Mouse (Mus musculus) intestine, embryonic 15.5 days (tissue): ENCODE measurements at regions not wholly inside any gene's neighbourhood (a gene's known extent, or its start where the extent isn't known, plus 50 kb on each side); places are given as distances from the start of the nearest gene placed in this dataset.

Source experiments
- ATAC-seq: fragments of 200-750 bp; cut with Nextera tagmentation; 2 replicates; pipeline ENCODE4 v1.8.0; 2017; ENCODE audit warnings: moderate TSS enrichment, moderate library complexity
- H3K27ac ChIP-seq: fragments of 300-500 bp; sonication (generic); 2 replicates; pipeline ENCODE4 v1.5.1; 2015; ENCODE audit warnings: mild to moderate bottlenecking, inconsistent platforms
- H3K27me3 ChIP-seq: fragments of 300-500 bp; sonication (generic); replicated peaks from 2 replicates; pipeline ENCODE4 v1.6.1; 2015; ENCODE audit warnings: inconsistent platforms
- H3K36me3 ChIP-seq: fragments of 300-500 bp; sonication (generic); 2 replicates; pipeline ENCODE4 v1.6.1; 2015; ENCODE audit warnings: inconsistent platforms
- H3K4me1 ChIP-seq: fragments of 300-500 bp; sonication (generic); replicated peaks from 2 replicates; pipeline ENCODE4 v1.6.1; 2015; ENCODE audit warnings: inconsistent platforms
- H3K4me2 ChIP-seq: fragments of 300-500 bp; sonication (generic); replicated peaks from 2 replicates; pipeline ENCODE4 v1.6.1; 2015; ENCODE audit warnings: mild to moderate bottlenecking, inconsistent platforms
- H3K4me3 ChIP-seq: fragments of 300-500 bp; sonication (generic); replicated peaks from 2 replicates; pipeline ENCODE4 v1.5.1; 2015; ENCODE audit warnings: inconsistent platforms
- H3K9ac ChIP-seq: fragments of 300-500 bp; sonication (generic); 2 replicates; pipeline ENCODE4 v1.6.1; 2015; ENCODE audit warnings: inconsistent platforms
- H3K9me3 ChIP-seq: fragments of 300-500 bp; sonication (generic); 2 replicates; pipeline ENCODE4 v1.6.1; 2016; ENCODE audit warnings: inconsistent platforms
- WGBS: fragments of 180-500 bp; shearing (Covaris S2); methylation state at CpG from one replicate; pipeline ENCODE4 v1.1.7; 2015; 5-methylcytosine and 5-hydroxymethylcytosine counted together

GRCm38 (mm10) chr11:21030362-21030761 lies 60.7 kb upstream of the Peli1 start:
- no peaks in the 10 kb centered on the region for H3K27me3 ChIP-seq
- H3K27ac ChIP-seq, result no peak overlapping the region
- H3K36me3 ChIP-seq, result no peaks in the 10 kb centered on the region
- no peak overlapping the region for H3K4me3 ChIP-seq
- peaks cover 10% of the 10 kb centered on the region for H3K4me1 ChIP-seq
- no peaks in the 10 kb centered on the region for H3K9me3 ChIP-seq
- no peak overlapping the region for H3K9ac ChIP-seq
- no peak overlapping the region for H3K4me2 ChIP-seq
- WGBS, result 94% methylated on average over 6 of the region's 6 CpGs
- no peak for ATAC-seq

DNA sequence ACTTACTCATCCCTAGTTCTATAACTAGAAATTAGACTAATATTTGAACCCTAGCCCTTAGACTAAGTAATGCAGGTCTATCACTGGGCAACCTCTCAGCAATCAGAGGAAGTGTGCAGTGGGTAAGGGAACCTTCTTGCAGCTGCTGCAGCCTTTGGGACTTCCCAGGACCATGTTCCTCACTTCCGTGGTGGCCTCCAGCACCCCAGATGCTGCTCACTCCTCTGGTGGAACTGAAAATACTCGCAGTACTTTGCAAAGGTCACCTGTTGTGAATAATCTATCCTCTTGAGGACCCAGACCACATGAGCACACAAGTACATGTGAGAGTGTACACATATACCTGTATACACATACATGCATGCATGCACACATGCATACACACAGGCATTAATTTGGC lies 59.3 kb upstream of the Peli1 start:
- no peak overlapping the region for H3K4me3 ChIP-seq
- H3K36me3 ChIP-seq, result no peaks in the 10 kb centered on the region
- 90% methylated on average over 2 of the region's 2 CpGs for WGBS
- no peak overlapping the region for H3K4me2 ChIP-seq
- H3K9ac ChIP-seq, result no peak overlapping the region
- no peak overlapping the region for H3K27ac ChIP-seq
- peaks cover 13% of the 10 kb centered on the region for H3K4me1 ChIP-seq
- H3K27me3 ChIP-seq, result no peaks in the 10 kb centered on the region
- no peaks in the 10 kb centered on the region for H3K9me3 ChIP-seq
- ATAC-seq, result no peak

GRCm38 (mm10) chr11:21033234-21033822 lies 57.8 kb upstream of the Peli1 start:
- peak; percentile 69 for ATAC-seq
- Histone ChIP-seq H3K9ac (no peak overlapping the region), H3K9me3 (no peaks in the 10 kb centered on the region), H3K27me3 (no peaks in the 10 kb centered on the region), H3K36me3 (no peaks in the 10 kb centered on the region), H3K4me2 (0 out of 2 replicates have a peak overlapping the region, but pooled peaks have one; percentile 20), H3K4me1 (peaks cover 13% of the 10 kb centered on the region), H3K4me3 (no peak overlapping the region), H3K27ac (no peak overlapping the region)
- 73% methylated on average over 14 of the region's 14 CpGs for WGBS

GRCm38 (mm10) chr11:21033823-21034401 lies 57.2 kb upstream of the Peli1 start:
- H3K36me3 ChIP-seq, result no peaks in the 10 kb centered on the region
- peak overlapping the region; percentile 20; the same call in 1 of the 2 replicates for H3K4me2 ChIP-seq
- no peaks in the 10 kb centered on the region for H3K27me3 ChIP-seq
- WGBS, result 38% methylated on average over 11 of the region's 11 CpGs
- no peak overlapping the region for H3K27ac ChIP-seq
- peaks cover 13% of the 10 kb centered on the region for H3K4me1 ChIP-seq
- peak; percentile 57 for ATAC-seq
- H3K9me3 ChIP-seq, result no peaks in the 10 kb centered on the region
- no peak overlapping the region for H3K9ac ChIP-seq
- no peak overlapping the region for H3K4me3 ChIP-seq

GRCm38 (mm10) chr11:21036161-21036916 lies 54.8 kb upstream of the Peli1 start:
- Histone ChIP-seq H3K4me1 (peaks cover 13% of the 10 kb centered on the region), H3K9ac (no peak overlapping the region), H3K36me3 (no peaks in the 10 kb centered on the region), H3K4me2 (no peak overlapping the region), H3K27ac (no peak overlapping the region), H3K4me3 (no peak overlapping the region), H3K27me3 (no peaks in the 10 kb centered on the region), H3K9me3 (no peaks in the 10 kb centered on the region)
- WGBS, result 48% methylated on average over 7 of the region's 7 CpGs
- no peak for ATAC-seq

DNA sequence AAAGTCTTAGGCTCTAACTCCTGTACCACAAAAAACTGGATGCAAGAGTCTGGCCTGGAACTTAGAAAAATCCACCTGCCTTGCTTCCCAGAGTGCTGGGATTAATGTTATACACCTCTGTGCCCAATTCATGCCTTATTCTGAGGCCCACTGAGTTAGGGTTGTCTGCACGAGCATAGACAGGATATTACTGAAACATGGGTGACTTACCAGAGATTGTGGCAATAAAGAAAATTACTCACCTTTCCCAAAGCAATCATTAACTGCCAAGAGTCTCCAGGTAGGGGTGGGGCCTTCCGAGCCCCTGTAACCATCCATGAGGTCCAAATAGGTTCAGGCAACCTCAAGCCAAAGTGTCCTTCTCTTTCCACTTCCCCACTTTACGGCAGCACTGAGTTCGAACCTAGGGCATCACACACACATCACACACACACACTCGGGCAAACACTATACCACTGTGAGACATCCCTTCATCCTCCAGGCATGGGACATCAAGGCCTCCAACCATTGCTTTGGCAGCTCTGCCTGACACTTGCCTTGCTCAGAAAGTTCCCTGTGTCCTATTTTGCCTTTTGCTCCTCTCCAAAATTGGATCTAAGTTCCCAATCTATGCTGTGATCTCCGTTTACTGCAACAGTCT lies 53.7 kb upstream of the Peli1 start:
- Histone ChIP-seq H3K4me1 (peaks cover 13% of the 10 kb centered on the region), H3K36me3 (no peaks in the 10 kb centered on the region), H3K9ac (no peak overlapping the region), H3K27me3 (no peaks in the 10 kb centered on the region), H3K27ac (no peak overlapping the region), H3K4me3 (no peak overlapping the region), H3K9me3 (no peaks in the 10 kb centered on the region), H3K4me2 (no peak overlapping the region)
- ATAC-seq, result peak; percentile 52
- WGBS, result 83% methylated on average over 6 of the region's 6 CpGs

- H3K27me3 ChIP-seq, result no peaks in the 10 kb centered on the region
- H3K4me2 ChIP-seq, result no peak overlapping the region
- H3K9me3 ChIP-seq, result no peaks in the 10 kb centered on the region
- H3K4me3 ChIP-seq, result no peak overlapping the region
- H3K9ac ChIP-seq, result no peak overlapping the region
- 81% methylated on average over 5 of the region's 5 CpGs for WGBS
- no peak for ATAC-seq
- H3K4me1 ChIP-seq, result 0 out of 2 replicates have a peak, but pooled peaks cover 2% of the 10 kb centered on the region
- H3K36me3 ChIP-seq, result no peaks in the 10 kb centered on the region
- H3K27ac ChIP-seq, result no peak overlapping the region
These were observed 49.9 kb upstream of the Peli1 start for GRCm38 (mm10) chr11:21041201-21041600.
